Mouse (Mus musculus) left cerebral cortex, postnatal 4 days (tissue): ENCODE data around the gene Gm49380. TPM values are rescaled to one million over a fixed set of nuclear protein-coding genes. Genes with fewer than 3 reads are reported as not detected.

ENCODE experiments used
- DNase-seq: peaks from one replicate; pipeline ENCODE4 v3.0.0-alpha.2; 2022
- intact Hi-C: fragments of 180-260 bp; cut with DNase I; formaldehyde crosslinking; loops from one replicate; pipeline ENCODE4 v1.15.1; 2025
- total RNA-seq, 2 experiments: library from RNA; stranded (reverse); gene quantifications; 2 replicates each; pipeline ENCODE4 v1.2.3; 2021

The Gm49380 gene
- total RNA-seq, 2 experiments from 2014 or later = 0.44 TPM; not detected in 1

DNA sequence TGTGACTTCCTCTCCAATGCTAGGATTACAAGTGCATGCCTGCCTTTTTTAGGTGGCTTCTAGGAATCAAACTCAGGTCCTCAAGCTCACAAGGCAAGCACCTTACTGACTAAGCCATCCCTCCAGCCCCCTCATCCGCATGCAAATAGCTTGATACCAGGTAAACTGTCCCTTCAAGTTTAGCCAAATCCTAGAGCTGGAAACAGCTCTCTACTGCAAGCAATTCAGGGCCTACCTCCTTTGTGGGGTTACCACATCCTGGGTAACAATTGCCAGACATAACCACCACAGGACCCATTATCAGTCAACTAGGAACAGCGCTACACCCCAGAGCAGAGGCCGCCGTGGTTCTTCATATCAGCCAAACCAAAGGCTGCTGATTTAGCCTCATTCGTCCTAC lies 82.2 kb downstream of the Gm49380 start:
- intact Hi-C loops = no loop called here
- no peak for DNase-seq

DNA sequence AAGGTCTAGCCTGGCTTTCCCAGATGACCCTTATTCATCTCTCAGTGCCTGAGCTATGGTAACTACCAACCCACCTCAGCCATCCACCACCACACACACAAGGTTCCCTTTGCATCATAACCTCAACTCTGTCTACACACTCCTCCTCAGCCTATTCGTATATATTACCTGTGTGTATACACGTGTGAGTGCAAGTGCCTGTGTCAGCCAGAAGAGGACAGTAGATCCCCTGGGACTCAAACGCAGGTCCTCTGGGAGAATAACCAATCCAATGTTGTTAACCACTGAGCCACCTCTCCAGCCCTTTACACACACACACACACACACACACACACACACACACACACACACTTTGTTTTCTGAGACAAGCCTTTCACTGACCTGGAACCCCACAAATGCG lies 82.7 kb downstream of the Gm49380 start:
- intact Hi-C loops = no loop called here
- DNase-seq = no peak

DNA sequence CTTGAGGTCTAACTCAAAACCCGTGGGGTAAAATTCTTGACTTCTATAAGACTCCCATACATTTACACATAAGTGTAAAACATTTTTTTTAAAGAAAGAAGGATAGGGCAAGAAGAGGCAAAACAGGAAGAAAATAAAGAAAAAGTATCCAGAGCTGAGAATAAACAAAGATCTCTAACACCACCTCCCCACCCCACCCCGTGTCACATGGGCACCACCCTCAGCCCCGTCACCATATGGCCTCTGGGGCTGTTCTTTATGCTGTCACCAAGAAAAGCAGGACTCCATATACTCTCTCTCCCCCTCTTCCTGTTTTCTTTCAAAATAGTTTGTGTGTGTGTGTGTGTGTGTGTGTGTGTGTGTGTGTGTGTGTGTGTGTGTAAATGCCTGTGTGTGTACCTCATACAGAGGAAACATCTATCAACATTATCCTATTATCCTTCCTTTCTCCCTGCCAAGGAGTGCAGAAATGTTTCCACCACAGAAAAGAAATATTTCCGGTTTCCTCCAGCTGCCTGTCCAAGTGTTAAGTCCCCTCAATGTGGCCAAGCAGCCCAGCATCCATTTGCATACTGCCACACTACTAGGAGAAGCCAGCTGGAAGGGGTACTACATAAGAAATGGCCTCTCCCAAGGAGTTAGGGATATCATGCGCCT lies 83.6 kb downstream of the Gm49380 start:
- intact Hi-C loops = no loop called here
- DNase-seq = no peak

DNA sequence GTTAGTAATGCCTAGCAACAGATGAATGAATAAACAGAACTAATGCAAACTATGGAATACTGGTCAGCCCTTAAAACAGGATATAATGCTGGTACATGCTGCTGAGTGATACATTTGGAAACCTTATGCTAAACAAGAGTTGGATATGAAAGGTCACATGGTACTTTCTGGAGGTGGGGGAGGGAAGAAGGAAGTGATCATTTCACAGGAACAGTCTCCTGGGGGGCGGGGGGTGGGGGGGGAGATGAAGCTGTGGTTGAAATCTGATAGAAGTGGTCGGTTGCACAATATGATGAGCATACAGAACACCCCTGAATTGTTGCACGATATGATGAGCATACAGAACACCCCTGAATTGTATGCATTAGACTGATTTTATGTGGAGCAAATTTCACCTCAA lies 89.2 kb downstream of the Gm49380 start:
- intact Hi-C loops = no loop called here
- no peak for DNase-seq

DNA sequence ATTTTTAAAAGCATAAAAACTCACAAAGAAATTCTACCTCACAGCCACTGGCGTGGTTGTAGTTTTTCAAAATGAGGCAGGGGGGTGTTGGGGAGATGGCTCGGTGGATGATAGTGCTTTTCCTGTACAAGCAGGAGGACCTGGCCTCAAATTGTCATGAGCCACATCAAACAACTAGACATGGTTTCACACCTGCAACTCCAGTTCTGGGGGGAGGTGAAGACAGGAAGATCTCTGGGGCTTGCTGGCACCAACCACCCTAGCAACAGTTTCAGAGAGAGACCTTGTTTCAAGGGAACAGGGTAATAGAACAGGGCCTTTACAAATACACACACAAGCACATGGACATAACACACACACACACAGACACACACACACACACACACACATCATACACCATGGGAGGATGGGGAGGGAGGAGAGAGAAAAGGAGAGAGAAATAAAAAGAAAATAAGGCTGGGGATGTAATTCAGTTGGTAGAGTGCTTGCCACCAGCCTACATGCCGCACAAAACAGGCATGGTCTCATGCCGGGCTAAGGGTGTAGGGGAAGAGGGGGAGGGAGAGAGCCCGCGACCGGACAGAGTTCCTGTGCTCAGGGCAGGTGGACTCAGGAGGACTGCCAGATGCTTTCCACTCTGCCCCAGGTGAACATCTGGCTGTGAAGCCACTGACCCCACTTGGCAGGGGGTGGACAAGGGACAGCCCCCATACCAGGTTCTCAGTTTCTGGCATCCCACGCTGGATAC lies 91.0 kb downstream of the Gm49380 start:
- no peak for DNase-seq
- intact Hi-C loops = no loop called here

DNA sequence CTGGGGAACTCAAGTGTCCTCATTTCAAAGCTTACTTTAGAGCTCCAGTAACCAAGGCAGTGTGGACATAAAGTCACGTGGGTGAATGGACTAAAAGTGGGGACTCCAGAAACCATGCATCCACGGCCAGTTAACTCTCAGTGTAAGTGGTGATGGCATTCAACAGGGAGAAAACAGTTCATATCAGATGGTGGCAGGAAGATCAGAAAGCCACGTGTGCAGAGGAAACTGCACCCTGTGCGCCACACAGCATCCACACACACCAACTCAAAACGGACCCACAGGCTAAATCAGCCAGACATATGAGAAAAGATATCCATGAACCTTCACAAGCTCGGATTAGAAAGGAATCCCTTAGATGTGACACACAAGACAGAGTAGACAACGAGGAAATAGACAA lies 93.3 kb downstream of the Gm49380 start:
- no peak for DNase-seq
- intact Hi-C loops = no loop called here

DNA sequence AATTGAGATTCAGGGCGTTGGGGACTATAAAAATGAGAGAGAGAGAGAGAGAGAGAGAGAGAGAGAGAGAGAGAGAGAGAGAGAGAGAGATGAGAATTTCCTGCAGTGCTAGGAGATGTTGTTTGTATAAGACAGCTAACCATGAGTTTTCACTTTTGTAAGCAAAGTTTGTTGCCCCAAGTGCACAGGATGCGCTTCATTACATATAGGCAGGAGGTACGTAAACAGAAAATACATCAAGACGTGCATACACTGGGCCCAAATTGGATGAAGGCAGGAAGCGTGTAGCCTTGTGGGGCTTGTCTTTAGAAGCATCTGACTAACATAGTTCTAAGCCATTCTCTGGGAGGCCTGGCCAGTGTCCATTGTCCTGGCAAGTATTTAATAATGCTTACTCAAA lies 95.5 kb downstream of the Gm49380 start:
- intact Hi-C loops = no loop called here

More for the DNA sequence above, 95.5 kb downstream of the Gm49380 start:
- no peak for DNase-seq

Other genes with a start within 250 kb of the Gm49380 start
- 100 to 1,000 TPM; 130 to 177 TPM for gene Thy1, start 70.1 kb downstream of the Gm49380 start, total RNA-seq
- 10 to 100 TPM; 30.2 to 31.9 TPM for gene Usp2, start 46.5 kb downstream of the Gm49380 start, total RNA-seq
- not detected for gene Mfrp, start 11.8 kb downstream of the Gm49380 start, total RNA-seq
- 10 to 100 TPM in 1 of 2 experiments, 1 to 10 TPM in 1; 5.3 to 10.6 TPM for gene C1qtnf5, start 6.3 kb downstream of the Gm49380 start, total RNA-seq
- gene Rnf26, start within 50 bp of the Gm49380 start, total RNA-seq = 10 to 100 TPM; 31.1 to 33.1 TPM
- 10 to 100 TPM; 13.7 to 16.9 TPM for gene Mcam, start 21.0 kb upstream of the Gm49380 start, total RNA-seq
- 10 to 100 TPM; 58.4 to 62.4 TPM for gene Cbl, start 120.5 kb upstream of the Gm49380 start, total RNA-seq
- 1 to 10 TPM; 3.5 to 4.6 TPM for gene Ccdc153, start 127.2 kb upstream of the Gm49380 start, total RNA-seq
- gene Pdzd3, start 138.0 kb upstream of the Gm49380 start, total RNA-seq = under 1 TPM; 0.40 to 0.72 TPM
- 1 to 10 TPM; 8.3 to 8.8 TPM for gene Nlrx1, start 155.1 kb upstream of the Gm49380 start, total RNA-seq
- gene Abcg4, start 175.1 kb upstream of the Gm49380 start, total RNA-seq = 10 to 100 TPM; 64.0 to 71.1 TPM
- 10 to 100 TPM; 34.0 to 35.8 TPM for gene Hinfp, start 192.2 kb upstream of the Gm49380 start, total RNA-seq
- gene C2cd2l, start 206.8 kb upstream of the Gm49380 start, total RNA-seq = 10 to 100 TPM; 69.5 to 74.9 TPM
- 10 to 100 TPM; 20.4 to 22.2 TPM for gene Dpagt1, start 212.5 kb upstream of the Gm49380 start, total RNA-seq
- gene H2afx, start 221.2 kb upstream of the Gm49380 start, total RNA-seq = 10 to 100 TPM; 81.0 to 82.7 TPM
- gene Hmbs, start 230.7 kb upstream of the Gm49380 start, total RNA-seq = 10 to 100 TPM; 21.5 to 23.8 TPM
- gene Vps11, start 248.2 kb upstream of the Gm49380 start, total RNA-seq = 10 to 100 TPM; 39.5 to 45.9 TPM